Mouse (Mus musculus) kidney, adult 2 months (tissue): ENCODE measurements at regions not wholly inside any gene's neighbourhood (a gene's known extent, or its start where the extent isn't known, plus 50 kb on each side); places are given as distances from the start of the nearest gene placed in this dataset.

Experiments used
- DNase-seq: peaks from one replicate; pipeline ENCODE4 v3.0.0; 2021
- H3K27ac ChIP-seq: fragments of 200-500 bp; 2 replicates; pipeline ENCODE4 v1.5.1; 2012; ENCODE audit warnings: low read depth, low read length, control low read depth, inconsistent platforms; ENCODE audit not compliant: insufficient read depth
- H3K27me3 ChIP-seq: fragments of 200-500 bp; replicated peaks from 2 replicates; pipeline ENCODE4 v1.6.1; 2012; ENCODE audit warnings: mild to moderate bottlenecking, moderate library complexity, low read length, inconsistent platforms; ENCODE audit not compliant: control insufficient read depth, insufficient read depth
- H3K36me3 ChIP-seq: fragments of 200-500 bp; 2 replicates; pipeline ENCODE4 v1.6.1; 2012; ENCODE audit warnings: mild to moderate bottlenecking, moderate library complexity, low read length, inconsistent platforms; ENCODE audit not compliant: control insufficient read depth, insufficient read depth
- H3K4me1 ChIP-seq: fragments of 200-500 bp; 2 replicates; pipeline ENCODE4 v1.6.1; 2011; ENCODE audit warnings: low read length; ENCODE audit not compliant: control insufficient read depth, insufficient read depth
- H3K4me3 ChIP-seq: fragments of 200-500 bp; 2 replicates; pipeline ENCODE4 v1.5.1; 2011; ENCODE audit warnings: mild to moderate bottlenecking, low read depth, low read length, control low read depth; ENCODE audit not compliant: insufficient read depth
- CTCF ChIP-seq: fragments of 200-500 bp; conservative IDR thresholded peaks from 2 replicates; pipeline ENCODE4 v1.5.1; 2011; ENCODE audit warnings: low read depth, mild to moderate bottlenecking, control low read depth, low read length, moderate library complexity, mixed read lengths; ENCODE audit not compliant: insufficient read depth, insufficient read length
- POLR2A ChIP-seq: fragments of 200-500 bp; IDR thresholded peaks from one replicate; pipeline ENCODE4 v1.6.1; 2011; ENCODE audit warnings: low read depth, low read length, control low read depth
- WGBS: fragments of 180-500 bp; shearing (Covaris S2); methylation state at CpG from one replicate; pipeline ENCODE4 v1.1.7; 2018; 5-methylcytosine and 5-hydroxymethylcytosine counted together

GRCm38 (mm10) chr10:84036131-84036877 lies 313.6 kb downstream of the 1500009L16Rik start:
- Histone ChIP-seq H3K36me3 (no peaks in the 10 kb centered on the region), H3K27me3 (no peaks in the 10 kb centered on the region), H3K27ac (no peak overlapping the region), H3K4me3 (no peak overlapping the region), H3K4me1 (no peaks in the 10 kb centered on the region)
- peak; percentile 63 for DNase-seq
- WGBS, result 45% methylated on average over 11 of the region's 11 CpGs
- TF ChIP-seq CTCF, result no peak

GRCm38 (mm10) chr10:84048706-84049105 lies 326.0 kb downstream of the 1500009L16Rik start:
- TF ChIP-seq POLR2A (no peak), CTCF (no peak)
- no peaks in the 10 kb centered on the region for H3K36me3 ChIP-seq
- WGBS, result 79% methylated on average over 5 of the region's 5 CpGs

GRCm38 (mm10) chr10:84052696-84053095 lies 330.0 kb downstream of the 1500009L16Rik start:
- WGBS, result 90% methylated on average over 8 of the region's 8 CpGs

More at GRCm38 (mm10) chr10:84048706-84049105, 326.0 kb downstream of the 1500009L16Rik start:
- Histone ChIP-seq H3K4me3 (no peak overlapping the region), H3K4me1 (no peaks in the 10 kb centered on the region), H3K27me3 (no peaks in the 10 kb centered on the region), H3K27ac (no peak overlapping the region)
- DNase-seq, result no peak

GRCm38 (mm10) chr10:84054551-84055336 lies 332.1 kb downstream of the 1500009L16Rik start:
- Histone ChIP-seq H3K27me3 (no peaks in the 10 kb centered on the region), H3K4me1 (peaks cover 13% of the 10 kb centered on the region), H3K36me3 (no peaks in the 10 kb centered on the region), H3K4me3 (no peak overlapping the region), H3K27ac (peak overlapping the region; percentile 75)
- WGBS, result 52% methylated on average over 6 of the region's 6 CpGs
- peak; percentile 34 for DNase-seq
- TF ChIP-seq CTCF (no peak), POLR2A (no peak)

More at GRCm38 (mm10) chr10:84052696-84053095, 330.0 kb downstream of the 1500009L16Rik start:
- H3K4me3 ChIP-seq, result no peak overlapping the region
- no peak overlapping the region for H3K27ac ChIP-seq
- DNase-seq, result no peak
- no peaks in the 10 kb centered on the region for H3K36me3 ChIP-seq
- no peaks in the 10 kb centered on the region for H3K27me3 ChIP-seq
- TF ChIP-seq POLR2A (no peak), CTCF (no peak)
- H3K4me1 ChIP-seq, result peaks cover 13% of the 10 kb centered on the region

- Histone ChIP-seq H3K4me1 (peaks cover 13% of the 10 kb centered on the region), H3K36me3 (no peaks in the 10 kb centered on the region), H3K4me3 (no peak overlapping the region), H3K27ac (peak overlapping the region; percentile 75), H3K27me3 (no peaks in the 10 kb centered on the region)
- peak; percentile 79 for DNase-seq
- WGBS, result 64% methylated on average over 10 of the region's 10 CpGs
- TF ChIP-seq POLR2A (no peak), CTCF (no peak)
Observed at GRCm38 (mm10) chr10:84055402-84056167, 332.9 kb downstream of the 1500009L16Rik start.

GRCm38 (mm10) chr10:84056323-84057169 lies 333.9 kb downstream of the 1500009L16Rik start:
- DNase-seq, result peak; percentile 55
- H3K4me1 ChIP-seq, result peaks cover 13% of the 10 kb centered on the region
- WGBS, result 81% methylated on average over 14 of the region's 14 CpGs
- H3K27me3 ChIP-seq, result no peaks in the 10 kb centered on the region
- H3K4me3 ChIP-seq, result no peak overlapping the region
- H3K36me3 ChIP-seq, result no peaks in the 10 kb centered on the region
- peak overlapping the region; percentile 75 for H3K27ac ChIP-seq
- no peak for TF ChIP-seq POLR2A
- TF ChIP-seq CTCF, result no peak
